7 mouse cellular contexts compared by ENCODE assay signal in genomic region chr17:46143578-46144423, GRCm38 (mm10). TPM values are rescaled to one million over a fixed set of nuclear protein-coding genes. Genes with fewer than 3 reads are reported as not detected.
DNase-seq lines count a peak whose midpoint lies in the region; ATAC-seq and TF ChIP-seq lines count a peak whose summit lies in the region.

TSS of gene Rsph9 (minus strand) at chr17:46144216.

- H3K4me3 ChIP-seq in heart, embryonic 11.5 days (ENCODE audit: low read depth, low read length): peak within 1 kb of the TSS; percentile 41
- H3K4me3 ChIP-seq in kidney, embryonic 15.5 days (replicated peaks): peak within 1 kb of the TSS; percentile 56
- H3K4me3 ChIP-seq in midbrain, postnatal 0 days (ENCODE audit: low read depth, low read length): peak within 1 kb of the TSS; percentile 50

- H3K9ac ChIP-seq in heart, embryonic 11.5 days (ENCODE audit: low read depth, low read length): peak within 1 kb of the TSS; percentile 47
- H3K9ac ChIP-seq in kidney, embryonic 15.5 days: peak within 1 kb of the TSS; percentile 42
- H3K9ac ChIP-seq in midbrain, postnatal 0 days (replicated peaks; ENCODE audit: low read length, poor library complexity, severe bottlenecking): peak within 1 kb of the TSS; percentile 66

- H3K27me3 ChIP-seq in heart, embryonic 11.5 days (ENCODE audit: control insufficient read depth, insufficient read depth, low read length): no peaks in the 10 kb centered on the region
- no peaks in the 10 kb centered on the region for H3K27me3 ChIP-seq in kidney, embryonic 15.5 days
- no peaks in the 10 kb centered on the region for H3K27me3 ChIP-seq in midbrain, postnatal 0 days (ENCODE audit: insufficient read depth, low read length)
- H3K27me3 ChIP-seq in splenic B cell, adult 2 months (ENCODE audit: control insufficient read depth, insufficient read depth, low read length, poor library complexity, severe bottlenecking): no peaks in the 10 kb centered on the region

- H3K4me2 ChIP-seq in heart, embryonic 11.5 days: peak within 1 kb of the TSS; percentile 87
- peak within 1 kb of the TSS; percentile 89 for H3K4me2 ChIP-seq in kidney, embryonic 15.5 days
- peak within 1 kb of the TSS; percentile 79 for H3K4me2 ChIP-seq in midbrain, postnatal 0 days (ENCODE audit: low read depth, low read length, poor library complexity, severe bottlenecking)

- 0 out of 2 replicates have a peak within 1 kb of the TSS, but pooled peaks have one; percentile 35 for H3K27ac ChIP-seq in heart, embryonic 11.5 days (ENCODE audit: low read depth, low read length)
- peak within 1 kb of the TSS; percentile 67 for H3K27ac ChIP-seq in kidney, embryonic 15.5 days
- peak within 1 kb of the TSS; percentile 63 for H3K27ac ChIP-seq in midbrain, postnatal 0 days (ENCODE audit: low read depth, low read length)

- peaks cover 15% of the 10 kb centered on the region for H3K4me1 ChIP-seq in heart, embryonic 11.5 days (ENCODE audit: control insufficient read depth, insufficient read depth, low read length)
- peaks cover 16% of the 10 kb centered on the region for H3K4me1 ChIP-seq in kidney, embryonic 15.5 days
- H3K4me1 ChIP-seq in midbrain, postnatal 0 days (ENCODE audit: insufficient read depth, low read length): peaks cover 9% of the 10 kb centered on the region; the same call in 1 of the 2 replicates

- TF ChIP-seq CTCF in midbrain, postnatal 0 days (IDR thresholded peaks at IDR 0.05): no peak

- H3K36me3 ChIP-seq in heart, embryonic 11.5 days (ENCODE audit: control insufficient read depth, insufficient read depth, low read length): peaks cover 12% of the 10 kb centered on the region
- peaks cover 34% of the 10 kb centered on the region for H3K36me3 ChIP-seq in kidney, embryonic 15.5 days
- peaks cover 15% of the 10 kb centered on the region for H3K36me3 ChIP-seq in midbrain, postnatal 0 days (ENCODE audit: insufficient read depth, low read length)
- peaks cover 7% of the 10 kb centered on the region; the same call in 1 of the 2 replicates for H3K36me3 ChIP-seq in splenic B cell, adult 2 months (ENCODE audit: control insufficient read depth, insufficient read depth, low read length, poor library complexity, severe bottlenecking)

- WGBS in heart, embryonic 11.5 days (ENCODE audit: insufficient replicate concordance): 8% methylated on average over 37 of the region's 37 CpGs
- 6% methylated on average over 37 of the region's 37 CpGs for WGBS in kidney, embryonic 15.5 days
- WGBS in midbrain, postnatal 0 days: 4% methylated on average over 37 of the region's 37 CpGs

- H3K9me3 ChIP-seq in heart, embryonic 11.5 days (replicated peaks; ENCODE audit: control insufficient read depth, low read length): no peaks in the 10 kb centered on the region
- H3K9me3 ChIP-seq in kidney, embryonic 15.5 days (replicated peaks): no peaks in the 10 kb centered on the region
- H3K9me3 ChIP-seq in midbrain, postnatal 0 days (ENCODE audit: low read length): no peaks in the 10 kb centered on the region

- DNase-seq in adrenal gland, postnatal 14 days: peak; percentile 93
- peak; percentile 90 for DNase-seq in liver
- DNase-seq in midbrain, postnatal 0 days (ENCODE audit: low spot score): peak; percentile 91
- DNase-seq in splenic B cell, adult 2 months (ENCODE audit: low read depth, low spot score): peak; percentile 81

- peak; percentile 90 for ATAC-seq in erythroid progenitor cell, adult 5-6 weeks (replicated peaks; ENCODE audit: low FRiP score, poor library complexity, severe bottlenecking)
- peak; percentile 87 for ATAC-seq in heart, embryonic 11.5 days (replicated peaks; ENCODE audit: insufficient number of reproducible peaks, low FRiP score, low TSS enrichment)
- peak; percentile 97 for ATAC-seq in kidney, embryonic 15.5 days (replicated peaks; ENCODE audit: low FRiP score)
- ATAC-seq in midbrain, postnatal 0 days (ENCODE audit: low FRiP score): peak; percentile 91

RNA-seq across cellular contexts. Expression of gene Rsph9, which starts in this region (rescaled TPM):
- total RNA-seq in adrenal gland, postnatal 14 days (2021): 4.9 and 6.3 TPM in 2 replicates
- 3.8 and 6.8 TPM in 2 replicates for total RNA-seq in erythroid progenitor cell, adult 5-6 weeks (2015; ENCODE audit: low replicate concordance)
- total RNA-seq in erythroid progenitor cell, adult 5-6 weeks (2017; ENCODE audit: low replicate concordance): 9.9 TPM in 1 of 2 replicates, not detected in the other
- 6.1 and 6.7 TPM in 2 replicates for polyA plus RNA-seq in heart, embryonic 11.5 days (2014; fragmentation: Nextera tagmentation; extraction: Ambion mirVana)
- 11.7 and 12.1 TPM in 2 replicates for polyA plus RNA-seq in kidney, embryonic 15.5 days (2015; fragmentation: Nextera tagmentation; extraction: Ambion mirVana)
- 55.6 and 68.4 TPM in 2 replicates for total RNA-seq in midbrain, postnatal 0 days (2014; rRNA removed)
- polyA plus RNA-seq in midbrain, postnatal 0 days (2015; fragmentation: Nextera tagmentation; extraction: Ambion mirVana): 103 and 104 TPM in 2 replicates

Comparison
In these comparisons a context has a peak if more than half of its experiments do, and no peak if none do; other contexts are left out.
1. Peak in every context shown above with its lines: DNase-seq, ATAC-seq, H3K4me3 ChIP-seq and H3K27ac ChIP-seq.